Mouse (Mus musculus): ENCODE measurements around the gene Nphs2.

Nphs2 gene

DNA sequence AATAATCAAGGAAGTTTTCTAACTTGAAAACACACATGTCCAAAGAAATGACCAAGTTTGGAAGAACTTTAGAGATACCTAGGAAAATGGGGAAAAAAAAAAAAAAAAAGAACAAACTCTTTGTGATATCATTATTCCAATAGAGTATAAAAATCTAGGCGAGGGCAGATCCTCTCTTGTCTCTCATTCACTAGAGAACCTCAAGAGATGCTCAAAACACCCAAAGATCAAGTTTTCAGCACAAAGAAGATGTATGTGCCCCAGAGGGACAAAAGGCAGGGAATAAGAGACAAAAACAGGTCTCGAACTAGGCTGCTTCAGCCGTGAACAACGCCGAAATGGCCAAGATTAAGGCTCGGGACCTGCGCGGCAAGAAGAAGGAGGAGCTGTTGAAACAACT is 55.2 kb downstream of the Nphs2 start, which contains the start of gene Gm2000:
Gene Gm2000, plus strand, starts transcription at position 301 of the 400 bp plus-strand sequence.
- DNase-seq (ENCODE audit: low spot score in 2 of 2): no peak

All from frontal cortex, postnatal 25 days (tissue).